Mouse (Mus musculus) layer of hippocampus, postnatal 36 days (tissue): Measurements from ENCODE around the gene Sox1. TPM values are rescaled to one million over a fixed set of nuclear protein-coding genes. Genes with fewer than 3 reads are reported as not detected.

ENCODE experiments used
- DNase-seq, 2 experiments: peaks; one replicate each; pipeline ENCODE4 v3.0.0; 2022
- total RNA-seq, 2 experiments: library from RNA; stranded (reverse); gene quantifications; 2 replicates each; pipeline ENCODE4 v1.2.3; 2021

The Sox1 gene
- total RNA-seq, 2 experiments from 2014 or later, result 9.7 to 10.0 TPM

- DNase-seq, result no peak
Observed at GRCm38 (mm10) chr8:12389801-12390639, 5.1 kb upstream of the Sox1 start.

GRCm38 (mm10) chr8:12390640-12391365 lies 4.3 kb upstream of the Sox1 start:
- DNase-seq, result no peak

- DNase-seq, result no peak
Observed at GRCm38 (mm10) chr8:12391366-12392250, 3.5 kb upstream of the Sox1 start.

DNA sequence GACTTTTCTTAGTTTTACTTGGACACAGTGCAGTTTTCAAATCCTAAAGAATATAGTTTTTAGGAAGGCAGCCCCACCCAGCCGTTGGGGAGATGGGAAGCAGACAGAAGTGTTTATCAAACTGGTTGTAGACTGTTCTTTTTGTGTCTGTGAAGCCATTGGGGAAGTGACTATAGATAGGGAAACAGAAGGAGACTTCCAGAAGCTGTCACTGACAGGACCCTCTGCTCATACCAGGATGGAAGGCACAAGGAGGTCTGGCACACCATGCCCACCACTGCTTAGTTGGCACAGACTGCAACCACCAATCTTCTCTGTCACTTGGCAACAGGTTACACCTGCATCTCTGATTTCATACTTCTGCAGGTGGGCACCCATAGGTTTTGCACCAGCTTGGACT lies 2.3 kb upstream of the Sox1 start:
- DNase-seq, result no peak

- no peak for DNase-seq
Observed at GRCm38 (mm10) chr8:12394385-12395000, 602 bp upstream of the Sox1 start.

- DNase-seq, result no peak
Observed at GRCm38 (mm10) chr8:12396501-12397345, 1.6 kb downstream of the Sox1 start.

GRCm38 (mm10) chr8:12397346-12397925 lies 2.3 kb downstream of the Sox1 start:
- DNase-seq, result no peak

DNA sequence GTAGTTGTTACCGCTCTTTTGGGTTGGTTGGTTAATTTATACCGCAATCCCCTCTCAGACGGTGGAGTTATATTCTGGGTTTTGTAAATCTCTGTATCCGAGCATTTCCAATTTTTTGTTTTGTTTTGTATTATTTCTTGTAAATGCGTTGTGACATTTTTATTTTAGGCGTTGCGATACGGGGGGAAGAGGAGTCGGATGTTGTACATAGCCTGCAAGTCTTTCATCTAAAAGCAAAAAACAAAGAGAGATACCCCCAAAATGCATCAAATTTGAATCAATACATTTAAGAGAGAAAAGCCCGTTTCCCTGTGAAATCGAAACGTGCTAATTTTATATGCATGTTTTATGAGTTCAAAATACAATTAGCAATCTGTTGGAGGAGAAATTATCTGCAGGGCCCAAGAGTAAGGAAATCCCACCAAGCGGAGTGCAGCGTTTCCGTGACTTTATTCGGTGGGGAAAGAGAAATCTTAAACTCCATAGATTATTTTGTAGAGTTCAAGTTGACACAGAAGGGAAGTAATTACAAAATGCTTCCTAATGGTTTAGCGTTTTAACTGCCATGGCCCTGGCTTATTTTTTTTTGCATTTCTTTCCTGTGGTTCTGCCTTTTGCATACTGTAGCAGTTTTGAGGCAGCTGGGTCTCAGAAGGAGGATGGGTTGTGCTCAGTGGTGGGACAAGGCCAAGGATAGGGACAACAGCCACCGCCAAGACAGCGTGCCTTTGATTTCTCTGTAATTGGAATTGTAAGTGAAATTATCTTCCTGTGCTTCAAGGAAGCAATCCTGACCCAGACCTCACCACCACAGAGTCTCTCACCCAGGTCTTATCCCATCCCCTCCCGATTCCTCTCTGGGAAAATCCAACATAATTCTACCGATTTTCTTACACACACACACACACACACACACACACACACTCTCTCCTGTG lies 3.2 kb downstream of the Sox1 start:
- no peak for DNase-seq

DNA sequence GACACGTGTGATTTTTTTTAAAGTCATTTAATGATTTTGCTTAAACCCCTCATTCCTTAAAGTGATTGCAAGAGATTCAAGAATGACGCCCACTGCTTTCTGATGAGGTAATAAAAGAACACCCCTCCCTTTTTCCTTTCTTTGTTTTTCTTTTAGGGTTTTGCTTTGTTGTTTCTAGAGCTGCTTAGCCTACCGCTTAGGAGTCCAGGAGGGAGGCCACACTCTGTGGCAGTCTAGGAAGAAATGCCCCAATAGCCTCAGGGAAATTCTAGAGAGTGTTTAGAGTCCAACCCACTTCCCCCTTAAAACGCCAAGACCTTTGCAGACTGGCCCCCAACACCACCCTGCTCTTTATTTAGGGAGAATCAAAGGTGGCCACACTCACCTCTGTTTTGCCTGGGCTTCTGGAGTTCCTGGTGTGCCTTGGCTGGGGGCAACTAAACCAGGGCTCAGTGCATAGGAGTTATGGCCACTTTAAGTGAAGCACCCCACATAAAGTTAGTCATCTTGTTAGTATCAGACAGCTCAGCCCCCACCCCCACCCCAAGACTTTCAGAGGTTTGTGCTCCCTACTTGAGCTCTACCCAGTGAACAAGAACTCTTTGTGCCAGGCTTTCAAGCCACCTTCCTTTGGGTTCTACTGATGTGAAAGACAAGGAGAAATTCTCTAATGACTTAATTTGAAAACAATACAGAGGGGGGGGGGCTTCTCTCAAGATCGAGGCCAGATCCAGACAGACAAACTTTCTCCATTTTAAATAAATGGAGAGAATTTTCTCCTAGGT lies 4.5 kb downstream of the Sox1 start:
- no peak for DNase-seq

- DNase-seq, result peak in 1 of 2 experiments; percentile 60
Observed at GRCm38 (mm10) chr8:12400611-12401390, 5.7 kb downstream of the Sox1 start.

DNA sequence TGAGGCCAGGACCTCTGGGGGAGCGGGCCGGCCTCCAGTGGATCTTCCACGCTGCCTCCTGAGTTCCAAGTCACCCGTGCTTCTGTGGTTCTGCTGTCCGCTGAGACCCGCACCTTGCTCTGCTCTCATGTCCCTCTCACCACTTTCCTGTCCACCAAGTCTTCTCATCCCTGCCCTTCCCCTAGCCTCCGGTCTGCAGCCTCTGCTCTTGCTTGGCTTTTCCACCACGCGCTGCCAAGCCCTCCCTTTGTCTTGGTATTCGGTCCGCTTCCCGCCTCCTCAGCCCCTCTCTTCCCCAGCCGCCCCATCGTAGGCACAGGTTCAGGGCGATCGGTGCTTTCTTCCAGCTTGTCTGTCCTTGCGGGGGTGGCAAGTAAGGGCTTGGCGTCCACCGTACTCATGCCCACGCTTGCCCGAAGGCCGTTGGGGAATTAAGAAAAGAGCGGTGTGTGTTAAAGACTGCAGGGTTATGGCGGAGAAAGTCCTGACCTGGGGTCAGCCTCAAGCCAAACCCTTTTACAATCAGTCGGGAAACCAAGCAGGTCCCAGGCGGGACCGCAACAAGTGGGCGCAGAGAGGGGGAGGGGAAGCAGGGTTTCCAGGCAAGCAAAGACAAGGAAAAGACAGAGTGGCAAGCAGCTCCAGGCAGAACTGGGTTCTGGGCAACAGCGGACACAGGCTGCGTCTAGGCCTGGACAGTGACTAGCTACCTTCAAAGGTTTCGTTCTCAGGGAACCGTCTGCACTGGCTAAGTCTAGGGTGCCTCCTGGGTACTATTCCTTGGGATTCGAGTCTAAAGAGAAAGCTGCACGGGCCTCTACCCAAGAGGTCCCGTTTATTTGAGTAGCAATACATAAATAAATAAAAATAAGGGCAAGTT lies 6.5 kb downstream of the Sox1 start:
- DNase-seq, result no peak

DNA sequence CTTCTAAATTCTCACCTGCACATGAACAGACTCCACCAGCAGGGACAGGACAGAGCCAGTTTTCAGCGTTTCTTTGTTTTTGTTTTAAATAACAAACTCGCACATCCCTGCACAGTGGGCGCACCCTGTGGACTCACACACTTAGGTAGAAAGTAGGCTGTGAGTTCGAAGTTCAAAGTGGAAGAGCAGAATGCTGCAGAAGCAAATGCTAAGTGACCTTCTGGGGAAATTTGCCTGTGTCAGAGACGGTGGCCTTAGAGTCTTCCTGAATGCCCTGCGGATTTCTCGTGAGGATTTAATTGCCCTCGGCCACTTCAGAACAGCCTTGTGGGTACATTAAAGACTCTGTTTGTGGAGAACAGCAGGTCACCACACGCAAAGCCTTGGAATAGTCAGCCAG lies 7.6 kb downstream of the Sox1 start:
- no peak for DNase-seq

DNA sequence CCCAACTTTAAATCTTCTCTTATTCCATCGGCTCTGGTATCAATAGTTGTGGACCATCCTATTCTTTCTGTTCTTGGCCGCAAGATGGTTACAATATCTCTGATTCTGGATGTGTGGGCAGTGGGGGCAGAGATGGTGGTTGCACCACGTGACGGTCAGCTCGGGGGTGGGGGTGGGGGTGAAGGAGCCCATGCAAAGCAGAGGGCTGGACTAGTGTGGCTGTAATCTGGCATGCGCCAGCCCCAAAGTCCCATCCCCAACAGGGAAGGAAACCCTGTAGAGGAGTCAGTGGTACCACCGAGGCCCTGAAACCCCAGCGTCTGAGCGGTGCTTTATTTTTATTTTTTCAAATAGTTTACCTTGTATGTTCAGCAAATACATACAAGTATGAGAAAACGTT lies 12.9 kb downstream of the Sox1 start:
- DNase-seq, result no peak

DNA sequence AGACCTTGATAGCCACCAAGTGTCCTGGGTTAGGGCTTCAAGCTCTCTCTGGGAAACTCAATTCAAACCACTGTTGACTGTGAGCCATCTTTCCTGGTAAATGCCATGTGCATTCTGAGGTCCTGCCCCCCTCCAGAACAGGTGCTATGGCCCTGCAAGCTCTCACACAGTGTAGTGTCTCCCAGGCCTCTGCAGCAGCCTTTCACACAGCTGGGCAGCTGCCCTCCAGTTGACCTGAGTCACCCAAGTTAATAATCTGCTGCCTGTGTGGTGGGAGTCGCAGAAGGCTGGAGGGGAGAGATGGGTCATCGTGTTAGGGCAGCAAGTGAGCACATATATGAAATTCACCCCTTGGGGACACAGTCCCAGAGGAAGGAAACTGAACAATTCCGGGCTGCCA lies 14.9 kb downstream of the Sox1 start:
- no peak for DNase-seq

DNA sequence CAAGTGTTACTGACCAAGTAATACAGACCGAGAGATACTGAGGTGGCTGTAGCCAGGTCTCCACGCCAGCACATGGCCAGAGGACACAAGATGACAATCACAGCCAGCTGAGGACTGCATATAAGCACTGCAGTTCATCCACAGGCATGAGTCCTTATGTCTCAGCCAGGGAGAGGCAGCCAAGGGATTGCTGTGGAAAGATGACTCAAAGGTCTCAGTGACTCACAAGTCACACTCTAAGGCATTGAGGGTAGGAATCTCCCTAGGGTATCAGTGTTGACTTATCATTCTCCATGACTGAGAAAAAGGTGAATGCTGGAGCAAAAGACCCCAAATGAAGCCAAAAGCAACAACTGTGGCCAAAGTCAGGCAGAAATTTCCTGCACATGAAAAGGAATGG lies 22.0 kb downstream of the Sox1 start:
- DNase-seq, result no peak

GRCm38 (mm10) chr8:12420537-12420936 lies 25.4 kb downstream of the Sox1 start:
- no peak for DNase-seq

DNA sequence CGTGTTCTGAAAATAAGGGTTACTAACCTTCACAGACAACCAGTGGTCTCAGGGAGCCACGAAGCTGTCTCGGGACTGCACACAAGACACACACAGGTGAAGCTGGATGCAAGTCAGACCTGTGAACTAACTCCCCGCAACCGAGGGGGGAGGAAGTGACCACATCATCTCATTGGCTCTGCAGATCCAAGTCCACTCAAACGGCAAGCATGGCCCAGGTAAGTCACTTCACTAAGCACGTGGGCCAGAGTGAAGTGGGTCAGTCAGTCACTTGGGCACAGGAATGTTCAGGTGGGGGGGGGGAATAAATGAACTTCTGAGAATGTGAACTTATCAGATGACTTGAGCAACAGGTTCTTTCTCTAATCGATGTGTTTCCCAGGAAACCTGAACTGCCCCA lies 30.8 kb downstream of the Sox1 start:
- no peak for DNase-seq
